Mouse (Mus musculus) intestine, embryonic 15.5 days (tissue): ENCODE data around the gene Gp1ba. TPM values are rescaled to one million over a fixed set of nuclear protein-coding genes. Genes with fewer than 3 reads are reported as not detected.

ENCODE experiments used
- ATAC-seq: fragments of 200-750 bp; cut with Nextera tagmentation; 2 replicates; pipeline ENCODE4 v1.8.0; 2017; ENCODE audit warnings: moderate TSS enrichment, moderate library complexity
- H3K27ac ChIP-seq: fragments of 300-500 bp; sonication (generic); 2 replicates; pipeline ENCODE4 v1.5.1; 2015; ENCODE audit warnings: mild to moderate bottlenecking, inconsistent platforms
- H3K27me3 ChIP-seq: fragments of 300-500 bp; sonication (generic); replicated peaks from 2 replicates; pipeline ENCODE4 v1.6.1; 2015; ENCODE audit warnings: inconsistent platforms
- H3K36me3 ChIP-seq: fragments of 300-500 bp; sonication (generic); 2 replicates; pipeline ENCODE4 v1.6.1; 2015; ENCODE audit warnings: inconsistent platforms
- H3K4me1 ChIP-seq: fragments of 300-500 bp; sonication (generic); replicated peaks from 2 replicates; pipeline ENCODE4 v1.6.1; 2015; ENCODE audit warnings: inconsistent platforms
- H3K4me2 ChIP-seq: fragments of 300-500 bp; sonication (generic); replicated peaks from 2 replicates; pipeline ENCODE4 v1.6.1; 2015; ENCODE audit warnings: mild to moderate bottlenecking, inconsistent platforms
- H3K4me3 ChIP-seq: fragments of 300-500 bp; sonication (generic); replicated peaks from 2 replicates; pipeline ENCODE4 v1.5.1; 2015; ENCODE audit warnings: inconsistent platforms
- H3K9ac ChIP-seq: fragments of 300-500 bp; sonication (generic); 2 replicates; pipeline ENCODE4 v1.6.1; 2015; ENCODE audit warnings: inconsistent platforms
- H3K9me3 ChIP-seq: fragments of 300-500 bp; sonication (generic); 2 replicates; pipeline ENCODE4 v1.6.1; 2016; ENCODE audit warnings: inconsistent platforms
- WGBS: fragments of 180-500 bp; shearing (Covaris S2); methylation state at CpG from one replicate; pipeline ENCODE4 v1.1.7; 2015; 5-methylcytosine and 5-hydroxymethylcytosine counted together
- polyA plus RNA-seq: library from polyadenylated mRNA; unstranded; fragments of >200 nt; fragmentation: Nextera tagmentation; extraction: Ambion mirVana; gene quantifications from 2 replicates; pipeline ENCODE4 v1.2.1, GENCODE M21; 2015

Gene Gp1ba
- polyA plus RNA-seq, 1 experiment from 2014 or later = 0.24 TPM

GRCm38 (mm10) chr11:70637764-70638163 is 1.2 kb upstream of the Gp1ba start:
- Histone ChIP-seq H3K9ac (no peak overlapping the region), H3K4me1 (no peaks in the 10 kb centered on the region), H3K27ac (no peak overlapping the region), H3K9me3 (no peaks in the 10 kb centered on the region), H3K27me3 (no peaks in the 10 kb centered on the region), H3K4me3 (no peak overlapping the region), H3K4me2 (no peak overlapping the region), H3K36me3 (no peaks in the 10 kb centered on the region)
- no peak for ATAC-seq
- 77% methylated on average over 1 of the region's 1 CpGs for WGBS

DNA sequence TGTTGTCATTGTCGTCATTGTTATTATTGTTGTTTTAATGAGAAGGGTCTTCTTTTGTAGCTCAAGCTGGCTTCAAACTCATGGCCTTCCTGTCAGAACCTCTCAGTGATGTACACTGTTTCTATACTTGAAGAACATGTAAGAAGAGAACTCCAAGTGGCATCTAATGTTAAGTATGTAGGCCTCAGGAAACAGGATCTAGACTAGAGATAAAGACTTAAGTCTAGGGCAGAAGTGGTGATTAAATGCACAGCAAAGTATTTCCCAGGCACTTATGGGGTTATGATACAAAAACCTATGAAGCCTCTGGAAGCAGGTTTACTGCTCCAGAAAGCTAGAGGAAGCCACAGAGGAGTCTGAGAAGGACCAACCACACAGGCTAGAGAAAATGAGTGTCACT is 629 bp upstream of the Gp1ba start:
- no peaks in the 10 kb centered on the region for H3K9me3 ChIP-seq
- WGBS = 81% methylated on average over 1 of the region's 1 CpGs
- no peaks in the 10 kb centered on the region for H3K36me3 ChIP-seq
- no peak overlapping the region for H3K4me2 ChIP-seq
- H3K4me1 ChIP-seq = no peaks in the 10 kb centered on the region
- H3K9ac ChIP-seq = no peak overlapping the region
- ATAC-seq = no peak
- no peak overlapping the region for H3K27ac ChIP-seq
- H3K4me3 ChIP-seq = no peak overlapping the region
- no peaks in the 10 kb centered on the region for H3K27me3 ChIP-seq

DNA sequence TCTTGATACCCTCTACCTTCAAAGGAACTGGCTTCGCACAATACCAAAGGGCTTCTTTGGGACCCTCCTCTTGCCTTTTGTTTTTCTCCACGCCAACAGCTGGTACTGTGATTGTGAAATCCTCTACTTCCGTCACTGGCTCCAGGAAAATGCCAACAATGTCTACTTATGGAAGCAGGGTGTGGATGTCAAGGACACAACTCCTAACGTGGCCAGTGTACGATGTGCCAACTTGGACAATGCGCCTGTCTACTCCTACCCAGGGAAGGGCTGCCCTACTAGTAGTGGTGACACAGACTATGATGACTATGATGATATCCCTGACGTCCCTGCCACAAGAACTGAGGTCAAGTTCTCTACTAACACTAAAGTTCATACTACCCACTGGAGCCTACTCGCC is 1.1 kb downstream of the Gp1ba start:
- Histone ChIP-seq H3K4me3 (no peak overlapping the region), H3K9me3 (no peaks in the 10 kb centered on the region)

DNA sequence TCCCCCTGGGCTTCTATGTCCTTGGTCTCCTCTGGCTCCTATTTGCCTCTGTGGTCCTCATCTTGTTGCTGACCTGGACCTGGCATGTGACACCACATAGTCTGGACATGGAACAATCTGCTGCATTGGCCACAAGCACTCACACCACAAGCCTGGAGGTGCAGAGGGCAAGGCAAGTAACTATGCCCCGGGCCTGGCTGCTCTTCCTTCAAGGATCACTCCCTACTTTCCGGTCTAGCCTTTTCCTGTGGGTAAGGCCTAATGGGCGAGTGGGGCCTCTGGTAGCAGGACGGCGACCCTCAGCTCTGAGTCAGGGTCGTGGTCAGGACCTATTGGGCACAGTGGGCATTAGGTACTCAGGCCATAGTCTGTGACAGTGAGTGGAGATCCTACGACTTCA is 2.3 kb downstream of the Gp1ba start:
- H3K27me3 ChIP-seq = no peaks in the 10 kb centered on the region
- no peak overlapping the region for H3K27ac ChIP-seq
- no peak overlapping the region for H3K4me3 ChIP-seq
- no peak overlapping the region for H3K4me2 ChIP-seq
- ATAC-seq = no peak
- WGBS = 82% methylated on average over 7 of the region's 7 CpGs
- no peak overlapping the region for H3K9ac ChIP-seq
- H3K4me1 ChIP-seq = peaks cover 11% of the 10 kb centered on the region
- peaks cover 8% of the 10 kb centered on the region for H3K36me3 ChIP-seq
- H3K9me3 ChIP-seq = no peaks in the 10 kb centered on the region

More for the DNA sequence above, 1.1 kb downstream of the Gp1ba start:
- Histone ChIP-seq H3K4me1 (no peaks in the 10 kb centered on the region), H3K9ac (no peak overlapping the region), H3K27me3 (no peaks in the 10 kb centered on the region), H3K4me2 (no peak overlapping the region), H3K36me3 (peaks cover 8% of the 10 kb centered on the region), H3K27ac (no peak overlapping the region)
- ATAC-seq = no peak
- WGBS = 84% methylated on average over 8 of the region's 8 CpGs

DNA sequence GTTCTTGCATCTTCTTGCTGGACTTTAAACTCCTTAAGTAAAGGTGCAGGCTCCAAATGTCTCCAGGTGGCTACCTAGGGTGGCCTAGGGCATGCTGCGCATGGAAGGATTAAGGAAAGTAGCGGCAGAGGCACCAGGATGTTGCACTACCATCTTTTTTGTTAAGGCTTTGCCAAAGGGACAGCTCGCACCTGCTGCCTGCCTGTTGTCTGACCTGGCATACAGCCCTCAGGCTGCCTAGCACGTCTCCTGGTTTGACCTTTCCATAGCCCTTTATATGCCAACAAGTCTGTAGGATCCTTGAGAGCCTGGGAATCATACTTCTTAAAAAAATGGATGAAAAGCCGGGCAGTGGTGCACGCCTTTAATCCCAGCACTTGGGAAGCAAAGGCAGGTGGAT is 4.1 kb downstream of the Gp1ba start:
- H3K4me1 ChIP-seq = peaks cover 12% of the 10 kb centered on the region
- no peak for ATAC-seq
- H3K36me3 ChIP-seq = peaks cover 8% of the 10 kb centered on the region
- H3K27ac ChIP-seq = no peak overlapping the region
- no peaks in the 10 kb centered on the region for H3K9me3 ChIP-seq
- no peak overlapping the region for H3K4me2 ChIP-seq
- no peak overlapping the region for H3K4me3 ChIP-seq
- no peak overlapping the region for H3K9ac ChIP-seq
- H3K27me3 ChIP-seq = no peaks in the 10 kb centered on the region
- WGBS = 93% methylated on average over 6 of the region's 6 CpGs

DNA sequence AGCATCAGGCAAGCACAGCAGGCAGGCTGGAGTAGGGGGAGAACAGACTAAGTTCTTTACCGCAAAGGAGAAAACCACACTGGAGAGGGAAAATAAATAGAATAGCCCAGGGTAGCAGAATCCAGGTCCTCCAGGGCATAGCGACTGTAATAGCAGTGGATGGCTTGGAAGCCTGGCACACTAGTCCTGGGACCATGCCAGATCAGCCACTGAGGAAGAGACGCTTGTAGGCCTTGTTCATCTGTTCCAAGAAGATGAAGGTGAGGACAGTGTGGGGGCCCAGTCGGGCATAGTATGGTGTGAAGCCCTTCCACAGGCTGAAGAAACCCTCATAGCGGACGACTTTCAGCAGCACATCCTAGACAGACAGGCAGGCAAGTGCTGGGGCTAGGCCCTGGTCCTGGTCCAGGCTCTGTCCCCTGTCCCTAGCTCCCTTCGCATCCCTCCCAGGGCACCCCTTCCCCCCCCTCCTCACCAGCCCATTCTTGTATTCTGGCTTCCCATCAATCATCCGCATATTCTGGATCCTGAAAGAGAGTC is 5.7 kb downstream of the Gp1ba start:
- no peak overlapping the region for H3K4me3 ChIP-seq
- H3K4me2 ChIP-seq = no peak overlapping the region
- 93% methylated on average over 8 of the region's 8 CpGs for WGBS
- H3K4me1 ChIP-seq = peaks cover 22% of the 10 kb centered on the region
- no peak overlapping the region for H3K9ac ChIP-seq
- H3K27ac ChIP-seq = no peak overlapping the region
- H3K36me3 ChIP-seq = peaks cover 15% of the 10 kb centered on the region
- H3K27me3 ChIP-seq = no peaks in the 10 kb centered on the region
- H3K9me3 ChIP-seq = no peaks in the 10 kb centered on the region
- no peak for ATAC-seq

- Histone ChIP-seq H3K27me3 (no peaks in the 10 kb centered on the region), H3K9me3 (no peaks in the 10 kb centered on the region), H3K4me1 (peaks cover 30% of the 10 kb centered on the region), H3K27ac (no peak overlapping the region), H3K36me3 (peaks cover 19% of the 10 kb centered on the region), H3K4me2 (peak overlapping the region; percentile 70), H3K4me3 (peak overlapping the region; percentile 66), H3K9ac (peak overlapping the region; percentile 85)
- 87% methylated on average over 12 of the region's 12 CpGs for WGBS
- ATAC-seq = no peak
Observed at GRCm38 (mm10) chr11:70645461-70646258, 6.7 kb downstream of the Gp1ba start.

- H3K4me2 ChIP-seq = peak overlapping the region; percentile 70
- peak overlapping the region; percentile 66 for H3K4me3 ChIP-seq
- no peaks in the 10 kb centered on the region for H3K27me3 ChIP-seq
- peak overlapping the region; percentile 85 for H3K9ac ChIP-seq
- H3K36me3 ChIP-seq = peaks cover 24% of the 10 kb centered on the region
- no peak; the same call in 1 of the 2 replicates for ATAC-seq
- H3K4me1 ChIP-seq = peaks cover 35% of the 10 kb centered on the region
- no peaks in the 10 kb centered on the region for H3K9me3 ChIP-seq
- H3K27ac ChIP-seq = peak overlapping the region; percentile 87
- 24% methylated on average over 3 of the region's 3 CpGs for WGBS
Observed at GRCm38 (mm10) chr11:70646259-70646555, 7.3 kb downstream of the Gp1ba start.

GRCm38 (mm10) chr11:70646691-70647650 is 8.0 kb downstream of the Gp1ba start, which contains the start of the genes Rnf167 and Slc25a11:
Rnf167 (plus strand) TSS chr11:70647235.
Slc25a11 (minus strand) TSS chr11:70647479.
- Histone ChIP-seq H3K9me3 (no peaks in the 10 kb centered on the region), H3K4me2 (peak within 1 kb of the TSS; percentile 91), H3K36me3 (peaks cover 29% of the 10 kb centered on the region), H3K9ac (peak within 1 kb of the TSS; percentile 90), H3K27ac (peak within 1 kb of the TSS; percentile 96), H3K4me3 (peak within 1 kb of the TSS; percentile 67), H3K4me1 (peaks cover 41% of the 10 kb centered on the region), H3K27me3 (no peaks in the 10 kb centered on the region)
- WGBS = under 1% methylated on average over 63 of the region's 63 CpGs
- ATAC-seq = peak; percentile 91

- H3K4me2 ChIP-seq = peak overlapping the region; percentile 91
- H3K9ac ChIP-seq = peak overlapping the region; percentile 90
- peak overlapping the region; percentile 67 for H3K4me3 ChIP-seq
- H3K27me3 ChIP-seq = no peaks in the 10 kb centered on the region
- peaks cover 48% of the 10 kb centered on the region for H3K4me1 ChIP-seq
- ATAC-seq = peak; percentile 37
- WGBS = 2% methylated on average over 28 of the region's 28 CpGs
- no peaks in the 10 kb centered on the region for H3K9me3 ChIP-seq
- peak overlapping the region; percentile 96 for H3K27ac ChIP-seq
- peaks cover 38% of the 10 kb centered on the region for H3K36me3 ChIP-seq
Observed at GRCm38 (mm10) chr11:70647716-70648420, 8.9 kb downstream of the Gp1ba start.

DNA sequence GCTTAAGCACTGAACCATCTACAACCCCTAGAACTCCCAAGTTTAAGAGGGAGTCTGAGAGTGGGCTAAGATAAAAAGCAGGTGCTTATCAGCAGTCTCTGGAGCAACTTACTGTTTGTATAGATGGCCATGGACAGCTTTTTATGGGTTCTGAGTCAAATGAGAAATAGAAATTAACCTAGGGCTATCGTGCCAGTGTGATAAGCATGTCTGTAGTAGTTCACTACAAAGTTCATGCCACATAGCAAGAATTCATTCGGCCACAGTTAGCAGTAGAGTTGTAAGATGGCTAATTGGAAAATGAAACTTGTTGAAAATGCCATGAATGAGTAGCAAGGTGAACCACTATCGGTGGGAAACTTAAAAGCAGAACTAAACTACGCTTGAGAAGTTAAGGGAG is 9.6 kb downstream of the Gp1ba start:
- peak overlapping the region; percentile 96 for H3K27ac ChIP-seq
- ATAC-seq = no peak
- peak overlapping the region; percentile 91 for H3K4me2 ChIP-seq
- H3K4me1 ChIP-seq = peaks cover 48% of the 10 kb centered on the region
- H3K9me3 ChIP-seq = no peaks in the 10 kb centered on the region
- no peaks in the 10 kb centered on the region for H3K27me3 ChIP-seq
- peak overlapping the region; percentile 90 for H3K9ac ChIP-seq
- peak overlapping the region; percentile 67 for H3K4me3 ChIP-seq
- 63% methylated on average over 4 of the region's 4 CpGs for WGBS
- H3K36me3 ChIP-seq = peaks cover 38% of the 10 kb centered on the region
